In the genomic region with DNA sequence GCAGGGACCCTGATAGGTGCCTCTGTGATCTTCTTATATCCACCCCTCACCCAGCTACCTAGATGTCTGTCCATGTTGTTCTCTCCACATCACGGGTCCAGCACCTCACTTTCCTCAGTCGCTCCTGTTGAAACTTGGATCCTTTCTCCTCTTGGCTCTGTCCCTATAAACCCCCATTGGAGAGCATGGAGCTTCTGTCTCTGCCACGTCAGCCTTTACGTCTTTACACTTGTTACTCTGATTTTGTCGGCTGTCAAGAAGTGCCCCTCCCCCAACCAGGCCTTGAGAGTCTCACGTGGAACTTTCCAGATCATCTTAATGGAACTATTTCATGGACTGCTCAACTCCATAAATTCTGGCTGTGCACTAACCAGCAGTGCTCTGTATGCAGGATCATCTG, we compare ENCODE assay signal across 10 mouse cellular contexts. TPM values are rescaled to one million over a fixed set of nuclear protein-coding genes. Genes with fewer than 3 reads are reported as not detected.
DNase-seq lines count a peak whose midpoint lies in the region; ATAC-seq and TF ChIP-seq lines count a peak whose summit lies in the region.
"Had no signal": no experiment of that assay in that cellular context is flagged by ENCODE, and none has a peak within 500 bp of the region (broad histone marks: within the 10 kb centered on the region; RNA-seq: fewer than 3 reads in every experiment).

No protein-coding gene starts in this region.

- WGBS in kidney, postnatal 0 days: 34% methylated on average over 6 of the region's 6 CpGs
- WGBS in forebrain, embryonic 13.5 days: 51% methylated on average over 6 of the region's 6 CpGs

- intact Hi-C loops in gastrocnemius, postnatal 36 days (cut with DNase I): no loop called here

- ATAC-seq in kidney, postnatal 0 days (replicated peaks; ENCODE audit: low FRiP score, low read depth): no peak
- ATAC-seq in forebrain, embryonic 13.5 days: no peak
- ATAC-seq in inflammation-experienced regulatory T-cells, adult 6 months: no peak

- no peaks in the 10 kb centered on the region for H3K36me3 ChIP-seq in kidney, postnatal 0 days (ENCODE audit: insufficient read depth, low read length)
- H3K36me3 ChIP-seq in forebrain, embryonic 13.5 days (ENCODE audit: poor library complexity, severe bottlenecking): no peaks in the 10 kb centered on the region

- no peak overlapping the region for H3K27ac ChIP-seq in kidney, postnatal 0 days
- no peak overlapping the region; the same call in 1 of the 2 replicates for H3K27ac ChIP-seq in forebrain, embryonic 13.5 days
- H3K27ac ChIP-seq: liver, embryonic 14.5 days had no signal

- H3K9me3 ChIP-seq in kidney, postnatal 0 days (replicated peaks; ENCODE audit: low read length): no peaks in the 10 kb centered on the region
- no peaks in the 10 kb centered on the region for H3K9me3 ChIP-seq in forebrain, embryonic 13.5 days (replicated peaks)

- H3K4me3 ChIP-seq in kidney, postnatal 0 days (replicated peaks; ENCODE audit: low read depth, low read length): no peak overlapping the region
- peak overlapping the region; percentile 10; the same call in 1 of the 2 replicates for H3K4me3 ChIP-seq in forebrain, embryonic 13.5 days

- DNase-seq in kidney, postnatal 0 days (ENCODE audit: low spot score): no peak
- no peak for DNase-seq in kidney, adult 9 months
- peak; percentile 75 to 79 for DNase-seq in cerebellum, postnatal 14 days
- peak; percentile 14 for DNase-seq in neural tube, embryonic 10.5 days (ENCODE audit: extremely low spot score, low spot score)
- DNase-seq in gastrocnemius, postnatal 36 days: no peak
- DNase-seq: adrenal gland, postnatal 10 days; lung, postnatal 4 days had no signal

- no peak for TF ChIP-seq CTCF in kidney, postnatal 0 days (IDR thresholded peaks at IDR 0.05; ENCODE audit: low read depth)

- H3K27me3 ChIP-seq in kidney, postnatal 0 days (ENCODE audit: insufficient read depth, low read length): no peaks in the 10 kb centered on the region; the same call in 1 of the 2 replicates
- H3K27me3 ChIP-seq in forebrain, embryonic 13.5 days: peaks cover 9% of the 10 kb centered on the region

- no peak overlapping the region for H3K9ac ChIP-seq in kidney, postnatal 0 days (ENCODE audit: low read depth, low read length)
- no peak overlapping the region for H3K9ac ChIP-seq in forebrain, embryonic 13.5 days
- H3K9ac ChIP-seq: liver, embryonic 14.5 days had no signal

- H3K4me2 ChIP-seq in kidney, postnatal 0 days (ENCODE audit: low read length): peak overlapping the region; percentile 99; the same call in 1 of the 2 replicates
- peak overlapping the region; percentile 44 for H3K4me2 ChIP-seq in forebrain, embryonic 13.5 days

- 0 out of 2 replicates have a peak, but pooled peaks cover 7% of the 10 kb centered on the region for H3K4me1 ChIP-seq in kidney, postnatal 0 days (replicated peaks; ENCODE audit: insufficient read depth, low read length)
- peaks cover 56% of the 10 kb centered on the region for H3K4me1 ChIP-seq in forebrain, embryonic 13.5 days

RNA-seq across cellular contexts. Expression of a gene that starts 2.5 kb away (rescaled TPM):
- polyA plus RNA-seq in kidney, postnatal 0 days (2015; fragmentation: Nextera tagmentation; extraction: Ambion mirVana): 11.1 and 11.8 TPM in 2 replicates
- polyA plus RNA-seq in forebrain, embryonic 13.5 days (2015; fragmentation: Nextera tagmentation; extraction: Ambion mirVana): 7.0 and 8.5 TPM in 2 replicates
- 10 to 100 TPM; 64.7 to 76.9 TPM for total RNA-seq in gastrocnemius, postnatal 36 days (2021)
- polyA plus RNA-seq in inflammation-experienced regulatory T-cells, adult 6 months (2017; shearing (Covaris generic)): under 1 TPM in 1 of 3 experiments, not detected in 2; 0.13 TPM

RNA-seq across cellular contexts. Expression of a gene that starts 55.6 kb away (rescaled TPM):
- polyA plus RNA-seq in kidney, postnatal 0 days (2015; fragmentation: Nextera tagmentation; extraction: Ambion mirVana): 135 and 143 TPM in 2 replicates
- polyA plus RNA-seq in forebrain, embryonic 13.5 days (2015; fragmentation: Nextera tagmentation; extraction: Ambion mirVana): 64.8 and 70.7 TPM in 2 replicates
- total RNA-seq in gastrocnemius, postnatal 36 days (2021): 10 to 100 TPM; 56.4 to 63.1 TPM
- polyA plus RNA-seq in inflammation-experienced regulatory T-cells, adult 6 months (2017; shearing (Covaris generic)): 100 to 1,000 TPM; 107 to 114 (median 113) TPM

Comparison
In these comparisons a context has a peak if more than half of its experiments do, and no peak if none do; other contexts are left out.
1. DNase-seq: peak in cerebellum, postnatal 14 days (2 of 2) and neural tube, embryonic 10.5 days (single experiment); none in kidney, postnatal 0 days (single experiment), kidney, adult 9 months (single experiment) and gastrocnemius, postnatal 36 days (0 of 2).